Mouse (Mus musculus) liver, postnatal 0 days (tissue): ENCODE data around the gene Gabrb2. TPM values are rescaled to one million over a fixed set of nuclear protein-coding genes. Genes with fewer than 3 reads are reported as not detected.

Experiments used
- ATAC-seq: fragments of 200-750 bp; cut with Nextera tagmentation; 2 replicates; pipeline ENCODE4 v1.8.0; 2017; ENCODE audit warnings: mild to moderate bottlenecking, moderate library complexity
- DNase-seq: peaks from one replicate; pipeline ENCODE4 v3.0.0-alpha.2; 2016
- H3K27ac ChIP-seq: fragments of 300-500 bp; sonication (generic); 2 replicates; pipeline ENCODE4 v1.5.1; 2014; ENCODE audit warnings: antibody characterized with exemption, moderate library complexity, mild to moderate bottlenecking, low read depth
- H3K27me3 ChIP-seq: fragments of 300-500 bp; sonication (generic); 2 replicates; pipeline ENCODE4 v1.6.1; 2014; ENCODE audit warnings: low read length, control low read depth, mixed read lengths; ENCODE audit not compliant: insufficient read depth
- H3K36me3 ChIP-seq: fragments of 300-500 bp; sonication (generic); replicated peaks from 2 replicates; pipeline ENCODE4 v1.6.1; 2014; ENCODE audit warnings: mild to moderate bottlenecking, control low read depth, low read length, moderate library complexity, mixed read lengths; ENCODE audit not compliant: insufficient read depth
- H3K4me1 ChIP-seq: fragments of 300-500 bp; sonication (generic); 2 replicates; pipeline ENCODE4 v1.6.1; 2014; ENCODE audit warnings: antibody characterized with exemption, mild to moderate bottlenecking, control low read depth; ENCODE audit not compliant: insufficient read depth
- H3K4me2 ChIP-seq: fragments of 300-500 bp; sonication (generic); 2 replicates; pipeline ENCODE4 v1.6.1; 2014; ENCODE audit warnings: low read depth, mild to moderate bottlenecking, low read length, moderate library complexity, mixed read lengths
- H3K4me3 ChIP-seq: fragments of 300-500 bp; sonication (generic); 2 replicates; pipeline ENCODE4 v1.5.1; 2014; ENCODE audit warnings: low read depth, low read length
- H3K9ac ChIP-seq: fragments of 300-500 bp; sonication (generic); replicated peaks from 2 replicates; pipeline ENCODE4 v1.6.1; 2014; ENCODE audit warnings: mild to moderate bottlenecking, moderate library complexity
- H3K9me3 ChIP-seq: fragments of 300-500 bp; sonication (generic); 2 replicates; pipeline ENCODE4 v1.6.1; 2016; ENCODE audit warnings: mild to moderate bottlenecking, control low read depth, low read length, mixed read lengths
- CTCF ChIP-seq: sonication (generic); IDR thresholded peaks from 2 replicates; pipeline ENCODE4 v1.5.1; 2016; ENCODE audit warnings: antibody characterized with exemption, low read depth
- EP300 ChIP-seq: IDR thresholded peaks from 2 replicates; pipeline ENCODE4 v1.6.1; 2016; ENCODE audit warnings: antibody characterized with exemption, low read depth, mild to moderate bottlenecking
- WGBS: fragments of 180-500 bp; shearing (Covaris S2); extraction: QIAGEN DNeasy Blood & Tissue Kit; methylation state at CpG from one replicate; pipeline ENCODE4 v1.1.7; 2014; ENCODE audit not compliant: insufficient replicate concordance; 5-methylcytosine and 5-hydroxymethylcytosine counted together
- polyA plus RNA-seq: library from polyadenylated mRNA; unstranded; fragments of >200 nt; fragmentation: Nextera tagmentation; extraction: Ambion mirVana; gene quantifications from 2 replicates; pipeline ENCODE4 v1.2.1, GENCODE M21; 2015

The Gabrb2 gene
- polyA plus RNA-seq, 1 experiment from 2014 or later: not detected

DNA sequence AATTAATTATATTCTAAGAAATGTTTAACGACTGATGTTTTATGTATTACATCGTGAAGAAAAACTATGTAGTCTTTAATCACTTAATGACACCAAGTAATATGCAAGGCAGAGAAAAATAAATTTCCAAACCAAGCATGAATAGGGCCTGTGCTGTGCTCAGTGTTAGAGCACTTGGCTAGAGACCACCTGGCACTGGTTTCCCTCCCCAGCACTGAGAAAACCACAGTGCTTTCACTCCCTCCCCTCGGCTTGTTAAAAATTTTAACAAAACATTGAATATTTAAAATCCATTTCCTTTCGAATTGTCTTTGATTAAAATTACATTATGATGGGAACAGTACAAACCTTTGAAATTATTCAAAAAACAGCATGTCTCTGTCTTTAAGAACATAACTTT lies 151.9 kb downstream of the Gabrb2 start:
- H3K36me3 ChIP-seq: no peaks in the 10 kb centered on the region

GRCm38 (mm10) chr11:42575146-42575873 lies 155.8 kb downstream of the Gabrb2 start:
- WGBS: 62% methylated on average over 3 of the region's 3 CpGs
- H3K4me2 ChIP-seq: no peak overlapping the region
- no peak for TF ChIP-seq CTCF
- TF ChIP-seq EP300: no peak
- H3K27ac ChIP-seq: no peak overlapping the region
- no peaks in the 10 kb centered on the region for H3K36me3 ChIP-seq
- ATAC-seq: no peak
- no peaks in the 10 kb centered on the region for H3K9me3 ChIP-seq
- no peak overlapping the region for H3K9ac ChIP-seq
- H3K27me3 ChIP-seq: no peaks in the 10 kb centered on the region
- DNase-seq: no peak
- no peak overlapping the region for H3K4me3 ChIP-seq
- H3K4me1 ChIP-seq: no peaks in the 10 kb centered on the region

More for the DNA sequence above, 151.9 kb downstream of the Gabrb2 start:
- no peak for TF ChIP-seq CTCF
- TF ChIP-seq EP300: no peak
- H3K9me3 ChIP-seq: no peaks in the 10 kb centered on the region
- ATAC-seq (no peak), DNase-seq (no peak)
- WGBS: 66% methylated on average over 4 of the region's 4 CpGs
- no peaks in the 10 kb centered on the region for H3K27me3 ChIP-seq
- H3K9ac ChIP-seq: no peak overlapping the region
- no peak overlapping the region for H3K27ac ChIP-seq
- no peaks in the 10 kb centered on the region for H3K4me1 ChIP-seq
- no peak overlapping the region for H3K4me3 ChIP-seq
- H3K4me2 ChIP-seq: no peak overlapping the region

GRCm38 (mm10) chr11:42579804-42580203 lies 160.2 kb downstream of the Gabrb2 start:
- 46% methylated on average over 6 of the region's 6 CpGs for WGBS
- TF ChIP-seq EP300 (no peak), CTCF (no peak)

DNA sequence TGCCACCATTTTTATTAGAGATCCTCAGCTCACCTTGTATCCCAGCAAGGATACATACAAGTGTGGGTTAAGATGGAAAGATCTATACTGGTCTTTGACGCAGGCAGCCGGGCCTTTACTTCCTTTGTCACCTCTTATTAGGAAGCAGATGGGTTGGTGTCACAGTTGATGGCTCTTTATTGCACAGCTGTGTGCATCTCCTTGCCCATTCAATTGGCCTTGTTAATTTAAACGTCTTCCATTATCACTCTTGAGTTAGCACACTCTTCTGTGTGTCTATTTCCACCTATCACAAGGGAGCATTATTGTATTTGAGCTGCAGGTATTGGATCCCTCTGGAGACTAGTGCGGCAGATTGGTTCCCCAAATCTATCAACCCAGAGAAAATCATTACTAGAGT lies 161.6 kb downstream of the Gabrb2 start:
- no peak for ATAC-seq
- H3K4me1 ChIP-seq: no peaks in the 10 kb centered on the region
- DNase-seq: no peak
- 72% methylated on average over 4 of the region's 4 CpGs for WGBS
- no peak overlapping the region for H3K9ac ChIP-seq
- H3K4me3 ChIP-seq: no peak overlapping the region
- TF ChIP-seq EP300 (no peak), CTCF (no peak)
- no peaks in the 10 kb centered on the region for H3K36me3 ChIP-seq
- H3K4me2 ChIP-seq: no peak overlapping the region
- H3K27ac ChIP-seq: no peak overlapping the region
- no peaks in the 10 kb centered on the region for H3K27me3 ChIP-seq
- no peaks in the 10 kb centered on the region for H3K9me3 ChIP-seq

More at GRCm38 (mm10) chr11:42579804-42580203, 160.2 kb downstream of the Gabrb2 start:
- Histone ChIP-seq H3K9ac (no peak overlapping the region), H3K4me3 (no peak overlapping the region), H3K27ac (no peak overlapping the region), H3K4me1 (no peaks in the 10 kb centered on the region), H3K9me3 (no peaks in the 10 kb centered on the region), H3K27me3 (no peaks in the 10 kb centered on the region), H3K4me2 (no peak overlapping the region), H3K36me3 (no peaks in the 10 kb centered on the region)
- no peak for ATAC-seq
- DNase-seq: no peak

- no peak for TF ChIP-seq CTCF
- TF ChIP-seq EP300: no peak
- H3K36me3 ChIP-seq: no peaks in the 10 kb centered on the region
- no peak overlapping the region for H3K4me3 ChIP-seq
- no peak overlapping the region for H3K4me2 ChIP-seq
- no peak overlapping the region for H3K9ac ChIP-seq
- no peaks in the 10 kb centered on the region for H3K4me1 ChIP-seq
- H3K27me3 ChIP-seq: no peaks in the 10 kb centered on the region
- H3K9me3 ChIP-seq: no peaks in the 10 kb centered on the region
- ATAC-seq (no peak), DNase-seq (no peak)
- no peak overlapping the region for H3K27ac ChIP-seq
These were observed 162.2 kb downstream of the Gabrb2 start for GRCm38 (mm10) chr11:42581753-42582152.

DNA sequence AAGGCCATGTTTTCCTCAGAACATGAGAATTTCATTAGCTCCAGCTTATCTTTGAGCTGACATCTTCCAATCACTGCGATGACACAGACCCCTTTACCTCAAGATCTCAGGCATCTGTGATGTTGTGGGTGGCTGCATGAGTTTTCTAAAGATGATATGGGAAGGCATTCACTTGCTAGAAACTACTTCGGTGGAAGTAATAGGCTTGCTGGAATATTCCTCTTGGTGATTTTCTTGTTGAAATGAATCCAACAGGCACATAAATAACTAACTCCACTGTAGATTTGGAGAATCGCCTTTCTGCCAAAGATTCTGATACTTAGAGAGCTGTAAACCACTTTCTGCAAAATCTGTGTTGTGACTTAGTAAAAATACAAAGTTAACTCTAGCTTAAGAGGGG lies 172.9 kb downstream of the Gabrb2 start:
- no peaks in the 10 kb centered on the region for H3K9me3 ChIP-seq
- ATAC-seq (no peak), DNase-seq (no peak)
- H3K27ac ChIP-seq: no peak overlapping the region
- no peak overlapping the region for H3K9ac ChIP-seq
- TF ChIP-seq CTCF (no peak), EP300 (no peak)
- no peaks in the 10 kb centered on the region for H3K4me1 ChIP-seq
- WGBS: 67% methylated on average over 3 of the region's 3 CpGs
- no peak overlapping the region for H3K4me2 ChIP-seq
- no peaks in the 10 kb centered on the region for H3K27me3 ChIP-seq
- no peaks in the 10 kb centered on the region for H3K36me3 ChIP-seq
- H3K4me3 ChIP-seq: no peak overlapping the region
